Mouse (Mus musculus) heart, embryonic 13.5 days (tissue): ENCODE results near the gene Kbtbd6. TPM values are rescaled to one million over a fixed set of nuclear protein-coding genes. Genes with fewer than 3 reads are reported as not detected.
"Not testable (repeated sequence)": the region's sequence is repeated elsewhere in the genome, so short reads cannot be mapped to it uniquely, and the experiment has no call there.

Source experiments
- ATAC-seq: fragments of 200-750 bp; cut with Nextera tagmentation; 2 replicates; pipeline ENCODE4 v1.8.0; 2017; ENCODE audit warnings: moderate TSS enrichment; ENCODE audit not compliant: insufficient number of reproducible peaks, low FRiP score, low TSS enrichment; ENCODE audit errors: extremely low read depth
- H3K27ac ChIP-seq: fragments of 300-500 bp; sonication (generic); replicated peaks from 2 replicates; pipeline ENCODE4 v1.5.1; 2015; ENCODE audit warnings: moderate library complexity, mild to moderate bottlenecking, inconsistent platforms
- H3K27me3 ChIP-seq: fragments of 300-500 bp; sonication (generic); replicated peaks from 2 replicates; pipeline ENCODE4 v1.6.1; 2015; ENCODE audit warnings: mild to moderate bottlenecking, inconsistent platforms
- H3K36me3 ChIP-seq: fragments of 300-500 bp; sonication (generic); 2 replicates; pipeline ENCODE4 v1.6.1; 2015; ENCODE audit warnings: mild to moderate bottlenecking, inconsistent platforms
- H3K4me1 ChIP-seq: fragments of 300-500 bp; sonication (generic); 2 replicates; pipeline ENCODE4 v1.6.1; 2015; ENCODE audit warnings: inconsistent platforms
- H3K4me2 ChIP-seq: fragments of 300-500 bp; sonication (generic); 2 replicates; pipeline ENCODE4 v1.6.1; 2015; ENCODE audit warnings: inconsistent platforms, mild to moderate bottlenecking, moderate library complexity
- H3K4me3 ChIP-seq: fragments of 300-500 bp; sonication (generic); 2 replicates; pipeline ENCODE4 v1.5.1; 2015; ENCODE audit warnings: moderate library complexity, mild to moderate bottlenecking, inconsistent platforms
- H3K9ac ChIP-seq: fragments of 300-500 bp; sonication (generic); 2 replicates; pipeline ENCODE4 v1.6.1; 2015; ENCODE audit warnings: inconsistent platforms, mild to moderate bottlenecking, moderate library complexity
- H3K9me3 ChIP-seq: fragments of 300-500 bp; sonication (generic); 2 replicates; pipeline ENCODE4 v1.6.1; 2016; ENCODE audit warnings: inconsistent platforms
- WGBS: fragments of 180-500 bp; shearing (Covaris S2); methylation state at CpG from one replicate; pipeline ENCODE4 v1.1.7; 2015; ENCODE audit warnings: mixed read lengths; 5-methylcytosine and 5-hydroxymethylcytosine counted together
- polyA plus RNA-seq: library from polyadenylated mRNA; unstranded; fragments of >200 nt; fragmentation: Nextera tagmentation; extraction: Ambion mirVana; gene quantifications from 2 replicates; pipeline ENCODE4 v1.2.1, GENCODE M21; 2015

Kbtbd6 gene
- polyA plus RNA-seq, 1 experiment from 2014 or later: 1.4 TPM

DNA sequence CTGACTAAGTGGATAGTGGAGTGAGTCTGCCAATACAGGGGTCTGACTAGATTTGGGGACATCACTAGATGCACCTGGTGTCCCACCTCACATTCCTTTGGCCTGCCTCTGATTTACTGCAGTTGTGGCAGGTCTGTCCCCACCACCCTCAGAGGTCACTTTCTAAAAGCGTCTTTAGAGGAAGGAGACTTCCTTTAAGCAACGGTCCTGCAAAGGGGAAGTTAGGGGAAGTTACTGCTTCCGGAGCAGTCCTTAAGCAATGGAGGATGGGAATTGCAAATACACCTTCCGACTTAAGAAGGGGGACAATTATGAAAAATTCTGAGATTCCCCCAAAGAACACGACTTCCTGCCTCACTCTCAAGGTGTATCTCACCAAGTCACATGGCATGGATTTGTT, 10.2 kb upstream of the Kbtbd6 start:
- no peak overlapping the region for H3K9ac ChIP-seq
- no peak overlapping the region for H3K4me3 ChIP-seq
- H3K4me1 ChIP-seq: no peaks in the 10 kb centered on the region
- H3K27me3 ChIP-seq: no peaks in the 10 kb centered on the region
- H3K27ac ChIP-seq: no peak overlapping the region
- WGBS: 72% methylated on average over 5 of the region's 5 CpGs
- H3K36me3 ChIP-seq: no peaks in the 10 kb centered on the region
- H3K9me3 ChIP-seq: 0 out of 2 replicates have a peak, but pooled peaks cover 7% of the 10 kb centered on the region
- no peak overlapping the region for H3K4me2 ChIP-seq
- no peak for ATAC-seq

DNA sequence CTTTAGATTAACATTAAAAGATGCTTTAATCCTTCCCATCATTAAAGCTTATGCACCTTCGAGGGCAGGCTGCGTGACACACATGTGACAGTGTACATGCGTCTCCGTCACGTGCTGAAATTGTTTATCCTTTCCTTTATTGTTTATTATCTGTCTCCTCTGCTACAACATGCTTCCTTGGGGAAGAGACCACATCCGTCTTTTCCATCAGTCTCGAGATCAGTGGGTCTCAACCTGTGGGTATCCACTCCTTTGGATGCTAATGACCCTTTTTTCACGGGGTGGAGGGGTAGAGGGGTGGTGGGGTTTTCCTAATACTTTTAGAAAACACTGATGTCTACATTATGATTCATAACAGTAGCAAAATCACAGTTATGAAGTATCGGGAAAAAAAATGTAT, 7.0 kb upstream of the Kbtbd6 start:
- WGBS: 81% methylated on average over 9 of the region's 9 CpGs
- Histone ChIP-seq H3K4me3 (no peak overlapping the region), H3K4me2 (no peak overlapping the region), H3K9me3 (0 out of 2 replicates have a peak, but pooled peaks cover 2% of the 10 kb centered on the region), H3K27ac (no peak overlapping the region), H3K4me1 (no peaks in the 10 kb centered on the region), H3K27me3 (no peaks in the 10 kb centered on the region), H3K36me3 (no peaks in the 10 kb centered on the region), H3K9ac (no peak overlapping the region)
- no peak for ATAC-seq

DNA sequence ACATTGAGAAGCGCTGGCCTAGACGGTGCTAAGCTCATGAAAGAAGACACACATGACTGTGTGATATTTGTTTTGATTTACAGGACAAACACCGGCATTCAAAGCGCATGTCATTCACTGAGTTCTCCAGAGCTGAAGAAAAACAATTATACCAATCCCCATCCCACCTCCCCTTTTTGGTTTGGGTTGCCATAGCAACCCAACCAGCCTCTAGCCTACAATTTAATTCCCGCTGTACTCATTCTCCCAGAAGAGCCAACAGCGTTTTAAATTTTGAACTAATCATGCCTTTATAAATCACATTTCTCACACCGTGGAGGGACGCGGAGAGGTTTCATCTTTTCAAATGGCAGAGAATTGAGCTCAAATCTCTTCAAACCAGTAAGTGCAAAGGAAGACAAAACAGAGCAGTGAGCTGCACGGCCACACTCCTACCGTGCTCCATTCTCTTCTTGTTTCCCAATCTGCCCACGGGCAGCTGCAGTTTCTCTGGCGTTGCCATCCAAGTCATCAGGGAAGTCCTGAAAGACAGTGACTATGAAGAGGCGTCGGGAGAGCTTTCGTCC, 6.5 kb upstream of the Kbtbd6 start:
- H3K36me3 ChIP-seq: no peaks in the 10 kb centered on the region
- no peaks in the 10 kb centered on the region for H3K27me3 ChIP-seq
- no peak overlapping the region for H3K9ac ChIP-seq
- no peak overlapping the region for H3K4me3 ChIP-seq
- H3K4me1 ChIP-seq: no peaks in the 10 kb centered on the region
- no peaks in the 10 kb centered on the region for H3K9me3 ChIP-seq
- ATAC-seq: no peak
- no peak overlapping the region for H3K27ac ChIP-seq
- H3K4me2 ChIP-seq: no peak overlapping the region
- 69% methylated on average over 16 of the region's 16 CpGs for WGBS

DNA sequence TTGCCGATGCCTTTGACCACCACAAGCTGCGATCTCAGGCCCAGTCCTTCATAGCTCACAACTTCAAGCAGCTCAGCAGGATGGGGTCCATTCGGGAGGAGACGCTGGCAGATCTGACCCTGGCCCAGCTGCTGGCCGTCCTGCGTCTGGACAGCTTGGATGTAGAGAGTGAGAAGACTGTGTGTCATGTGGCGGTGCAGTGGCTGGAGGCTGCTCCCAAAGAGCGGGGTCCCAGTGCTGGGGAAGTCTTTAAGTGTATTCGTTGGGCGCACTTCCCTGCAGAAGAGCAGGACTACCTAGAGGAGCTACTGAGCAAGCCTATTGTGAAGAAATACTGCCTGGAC, 928 bp downstream of the Kbtbd6 start:
- WGBS: 91% methylated on average over 8 of the region's 10 CpGs
- not testable (repeated sequence) for ATAC-seq

DNA sequence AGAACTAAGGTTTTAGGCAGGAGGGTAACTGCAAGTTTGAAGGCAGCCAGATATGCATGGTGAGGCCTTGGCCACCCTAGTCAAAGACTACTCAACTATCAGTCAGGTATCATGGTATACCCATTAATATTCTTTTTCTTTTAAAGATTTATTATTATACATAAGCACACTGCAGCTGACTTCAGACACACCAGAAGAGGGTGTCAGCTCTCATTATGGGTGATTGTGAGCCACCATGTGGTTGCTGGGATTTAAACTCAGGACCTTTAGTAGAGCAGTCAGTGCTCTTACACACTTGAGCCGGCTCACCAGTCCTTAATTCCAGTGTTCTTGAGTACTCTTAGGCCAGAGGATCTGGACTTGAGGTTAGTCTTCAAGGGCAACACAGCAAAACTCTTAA, 8.8 kb downstream of the Kbtbd6 start:
- H3K27me3 ChIP-seq: no peaks in the 10 kb centered on the region
- no peak overlapping the region for H3K4me2 ChIP-seq
- ATAC-seq: no peak
- H3K27ac ChIP-seq: no peak overlapping the region
- no peaks in the 10 kb centered on the region for H3K9me3 ChIP-seq
- WGBS: 91% methylated on average over 1 of the region's 1 CpGs
- no peaks in the 10 kb centered on the region for H3K4me1 ChIP-seq
- H3K4me3 ChIP-seq: no peak overlapping the region
- no peak overlapping the region for H3K9ac ChIP-seq
- H3K36me3 ChIP-seq: peaks cover 51% of the 10 kb centered on the region

More for the DNA sequence above, 928 bp downstream of the Kbtbd6 start:
- H3K27ac ChIP-seq, H3K9ac ChIP-seq, H3K27me3 ChIP-seq, H3K36me3 ChIP-seq, H3K9me3 ChIP-seq, H3K4me3 ChIP-seq, H3K4me1 ChIP-seq, H3K4me2 ChIP-seq: not testable (repeated sequence)

DNA sequence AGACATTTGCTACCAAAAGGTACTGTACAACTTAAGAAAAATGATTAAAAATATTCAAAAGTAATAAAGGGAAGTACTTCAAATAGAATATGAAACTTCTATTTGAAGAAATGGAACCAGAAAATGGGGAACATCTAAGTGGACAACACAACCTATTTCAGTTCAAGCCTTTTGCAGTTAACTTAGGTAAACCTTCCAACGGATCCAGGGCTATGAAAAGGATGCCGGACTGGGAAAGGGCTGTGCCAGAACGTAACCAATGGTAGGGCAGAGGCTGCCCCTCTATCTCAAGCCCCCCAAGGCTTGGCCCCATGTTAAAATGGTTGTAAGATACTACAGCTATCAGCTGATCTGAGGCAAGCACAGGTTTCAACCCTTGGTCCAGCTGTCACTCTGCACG, 9.4 kb downstream of the Kbtbd6 start:
- H3K36me3 ChIP-seq: peaks cover 57% of the 10 kb centered on the region
- H3K27ac ChIP-seq: no peak overlapping the region
- no peak for ATAC-seq

DNA sequence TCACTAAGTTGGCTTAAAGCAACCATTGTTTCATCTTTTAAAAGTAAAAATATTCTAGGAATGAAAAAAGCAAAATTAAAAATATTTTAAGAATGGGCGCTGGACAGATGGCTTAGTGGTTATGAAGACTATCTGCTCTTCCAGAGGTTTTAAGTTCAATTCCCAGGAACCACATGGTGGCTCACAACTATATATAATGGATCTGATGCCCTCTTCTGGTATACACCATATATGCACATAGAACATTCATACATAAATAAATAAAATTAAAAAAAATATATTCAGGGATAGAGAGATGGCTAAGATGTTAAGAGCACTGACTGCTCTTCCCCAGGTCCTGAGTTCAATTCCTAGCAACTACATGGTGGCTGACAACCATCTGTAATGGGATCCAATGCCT, 14.0 kb downstream of the Kbtbd6 start:
- Histone ChIP-seq H3K27ac (no peak overlapping the region), H3K27me3 (no peaks in the 10 kb centered on the region), H3K36me3 (peaks cover 84% of the 10 kb centered on the region), H3K4me3 (no peak overlapping the region), H3K9me3 (no peaks in the 10 kb centered on the region), H3K4me1 (no peaks in the 10 kb centered on the region), H3K9ac (no peak overlapping the region), H3K4me2 (no peak overlapping the region)
- 77% methylated on average over 1 of the region's 1 CpGs for WGBS
- no peak for ATAC-seq

More for the DNA sequence above, 9.4 kb downstream of the Kbtbd6 start:
- Histone ChIP-seq H3K4me2 (no peak overlapping the region), H3K9me3 (no peaks in the 10 kb centered on the region), H3K4me3 (no peak overlapping the region), H3K27me3 (no peaks in the 10 kb centered on the region), H3K9ac (no peak overlapping the region), H3K4me1 (no peaks in the 10 kb centered on the region)
- WGBS: 82% methylated on average over 4 of the region's 4 CpGs

DNA sequence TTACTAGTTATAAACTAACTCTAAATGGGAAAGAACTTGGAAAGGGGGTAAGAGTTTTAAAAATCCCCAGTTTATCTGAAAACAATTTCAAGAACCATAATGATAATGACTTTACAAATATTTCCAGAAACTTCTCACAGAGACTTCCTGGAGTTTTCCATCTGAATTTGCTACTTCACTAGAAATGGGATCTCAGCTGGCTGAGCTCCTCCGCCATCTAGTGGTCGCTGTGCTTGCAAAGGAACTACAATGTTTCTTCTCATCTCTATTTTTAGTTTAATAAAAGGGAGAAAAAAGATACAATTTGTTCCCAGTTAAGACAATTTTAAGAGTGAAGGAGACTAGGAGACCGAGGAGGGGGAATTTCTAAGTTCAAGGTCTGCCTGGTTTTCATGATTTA, 16.0 kb downstream of the Kbtbd6 start:
- Histone ChIP-seq H3K9me3 (no peaks in the 10 kb centered on the region), H3K4me3 (no peak overlapping the region), H3K4me1 (no peaks in the 10 kb centered on the region), H3K9ac (no peak overlapping the region), H3K36me3 (peaks cover 87% of the 10 kb centered on the region), H3K27me3 (no peaks in the 10 kb centered on the region), H3K27ac (no peak overlapping the region), H3K4me2 (no peak overlapping the region)
- 7% methylated on average over 3 of the region's 3 CpGs for WGBS
- no peak for ATAC-seq

DNA sequence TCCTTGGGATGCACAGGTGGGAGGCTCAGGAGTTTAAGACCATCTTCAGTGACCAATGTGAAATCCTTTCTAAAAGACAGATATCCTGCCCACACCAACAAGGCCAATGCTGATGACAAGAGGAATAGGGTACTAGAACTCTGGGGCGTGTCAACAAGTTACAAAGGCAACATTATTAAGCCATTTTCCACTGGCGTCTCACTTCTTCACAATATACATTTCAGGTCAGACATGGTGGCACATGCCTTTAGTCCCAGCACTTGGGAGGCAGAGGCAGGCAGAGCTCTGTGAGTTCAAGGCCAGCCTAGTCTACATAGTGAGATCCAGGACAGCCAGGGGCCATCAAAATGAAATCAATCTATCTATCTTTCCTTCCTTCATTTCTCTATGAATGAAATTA, 21.7 kb downstream of the Kbtbd6 start:
- Histone ChIP-seq H3K9me3 (no peaks in the 10 kb centered on the region), H3K4me2 (no peak overlapping the region), H3K27me3 (no peaks in the 10 kb centered on the region), H3K27ac (no peak overlapping the region), H3K9ac (no peak overlapping the region), H3K4me3 (no peak overlapping the region), H3K36me3 (peaks cover 91% of the 10 kb centered on the region), H3K4me1 (no peaks in the 10 kb centered on the region)
- 89% methylated on average over 2 of the region's 2 CpGs for whole genome bisulfite sequencing
- no peak for ATAC-seq

DNA sequence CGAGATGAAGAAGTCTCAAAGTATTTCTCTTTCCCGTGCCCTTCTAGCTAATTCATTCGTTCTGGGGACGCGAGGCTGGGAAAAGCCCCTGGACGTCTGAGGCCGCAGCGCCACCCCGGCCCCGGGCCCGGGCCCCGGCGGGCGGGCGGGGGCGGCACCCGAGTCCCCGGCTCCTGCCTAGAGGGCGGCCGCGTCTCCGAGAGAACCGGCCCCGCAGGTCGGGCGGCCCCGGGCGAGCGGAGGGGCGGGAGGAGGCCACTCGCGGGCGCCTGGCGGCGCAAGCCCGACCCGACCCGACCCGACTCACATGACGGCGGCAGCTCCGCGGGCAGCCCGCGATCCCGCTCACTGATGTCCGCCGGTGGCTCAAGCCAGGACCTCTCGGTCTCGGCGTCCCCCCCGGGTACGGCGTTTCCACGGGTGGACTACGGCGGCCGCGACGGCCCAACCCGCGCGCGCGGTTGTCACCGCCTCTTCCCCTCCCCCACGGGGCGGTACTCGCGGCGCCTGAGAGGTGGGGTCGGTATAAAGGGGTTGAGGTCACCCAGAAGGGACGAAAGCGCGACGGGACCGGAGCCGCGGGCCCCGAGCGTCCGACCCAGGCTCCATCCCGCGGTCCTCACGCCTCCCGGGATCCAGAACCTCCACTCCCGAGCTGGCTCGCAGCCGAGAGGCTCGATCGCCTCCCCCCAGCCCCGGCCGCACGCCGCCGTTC, 29.1 kb downstream of the Kbtbd6 start, which contains the start of gene Elf1:
Elf1 (plus strand) TSS at position 571 of the 715 bp plus-strand sequence.
- H3K9ac ChIP-seq: peak within 1 kb of the TSS; percentile 95
- no peaks in the 10 kb centered on the region for H3K9me3 ChIP-seq
- peak within 1 kb of the TSS; percentile 84 for H3K4me3 ChIP-seq
- ATAC-seq: peak; percentile 68
- H3K36me3 ChIP-seq: peaks cover 26% of the 10 kb centered on the region
- H3K27ac ChIP-seq: peak within 1 kb of the TSS; percentile 100
- H3K4me2 ChIP-seq: peak within 1 kb of the TSS; percentile 71
- under 1% methylated on average over 70 of the region's 96 CpGs for WGBS
- peaks cover 37% of the 10 kb centered on the region for H3K4me1 ChIP-seq
- H3K27me3 ChIP-seq: no peaks in the 10 kb centered on the region

DNA sequence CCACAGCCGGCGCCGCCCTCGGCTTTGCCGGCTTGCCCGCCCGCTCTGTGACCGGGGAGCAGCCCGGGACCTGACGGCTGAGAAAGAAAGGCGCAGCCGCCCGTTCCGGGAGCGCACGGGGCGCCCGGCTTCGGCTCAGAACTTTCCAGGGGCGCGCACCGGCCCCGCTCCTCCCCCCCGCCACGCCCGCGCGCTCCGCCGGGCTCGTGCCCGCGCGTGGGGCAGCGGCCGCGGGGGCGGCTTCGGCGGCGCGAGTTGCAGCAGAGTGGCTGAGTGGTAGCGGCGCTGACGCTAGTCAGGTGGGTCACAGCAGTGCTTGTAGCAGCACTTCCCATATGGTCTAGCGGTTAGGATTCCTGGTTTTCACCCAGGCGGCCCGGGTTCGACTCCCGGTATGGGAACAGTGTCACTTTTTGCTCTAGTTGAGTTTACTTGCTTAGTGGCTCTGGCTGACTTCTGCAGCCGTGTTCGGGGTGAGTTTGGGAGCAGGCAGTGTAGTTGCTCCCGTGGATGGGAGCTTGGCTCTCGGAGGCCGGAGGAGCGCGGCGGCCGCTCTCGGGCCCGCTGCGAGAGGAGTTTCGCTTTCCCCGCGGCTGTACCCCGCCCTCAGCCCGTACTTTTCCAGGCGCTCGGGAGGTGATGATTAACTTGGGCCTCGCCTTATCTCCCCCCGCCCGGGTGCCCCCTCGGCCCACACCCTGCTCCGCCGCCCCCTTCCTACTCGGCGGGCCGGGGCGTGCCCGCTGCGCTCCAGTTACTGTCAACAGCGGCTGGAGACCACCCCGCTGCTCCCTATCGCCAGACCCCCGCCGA, 29.9 kb downstream of the Kbtbd6 start, which contains the start of gene Wbp4:
Wbp4 (minus strand) TSS at position 182 of the 813 bp plus-strand sequence.
- Histone ChIP-seq H3K9ac (peak within 1 kb of the TSS; percentile 95), H3K27ac (peak within 1 kb of the TSS; percentile 100), H3K4me3 (peak within 1 kb of the TSS; percentile 84), H3K27me3 (no peaks in the 10 kb centered on the region), H3K9me3 (no peaks in the 10 kb centered on the region), H3K4me2 (peak within 1 kb of the TSS; percentile 71), H3K4me1 (peaks cover 45% of the 10 kb centered on the region), H3K36me3 (peaks cover 22% of the 10 kb centered on the region)
- WGBS: under 1% methylated on average over 68 of the region's 86 CpGs
- peak; percentile 81 for ATAC-seq
